Mouse (Mus musculus): Measurements from ENCODE around the gene Rxfp2.

Rxfp2 gene

GRCm38 (mm10) chr5:150064286-150064685 is 45.8 kb downstream of the Rxfp2 start:
- TF ChIP-seq GATA4 (IDR thresholded peaks at IDR 0.05; ENCODE audit: insufficient replicate concordance, low read length) = no peak

DNA sequence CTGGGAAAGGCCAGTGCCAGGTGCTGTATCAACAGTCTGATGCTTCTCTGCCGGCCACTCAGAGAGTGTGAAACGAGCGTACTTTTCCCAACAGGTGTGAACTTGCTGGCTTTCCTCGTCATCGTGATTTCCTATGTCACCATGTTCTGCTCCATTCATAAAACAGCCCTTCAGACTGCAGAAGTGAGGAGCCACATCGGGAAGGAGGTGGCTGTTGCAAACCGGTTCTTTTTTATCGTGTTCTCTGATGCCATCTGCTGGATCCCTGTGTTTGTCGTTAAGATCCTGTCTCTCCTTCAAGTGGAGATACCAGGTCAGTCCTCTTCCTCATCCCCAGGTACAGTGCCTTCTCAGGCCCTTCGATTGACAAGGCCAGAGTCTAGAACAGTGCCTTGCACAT is 51.6 kb downstream of the Rxfp2 start:
- TF ChIP-seq GATA4 (IDR thresholded peaks at IDR 0.05; ENCODE audit: insufficient replicate concordance, low read length) = no peak

DNA sequence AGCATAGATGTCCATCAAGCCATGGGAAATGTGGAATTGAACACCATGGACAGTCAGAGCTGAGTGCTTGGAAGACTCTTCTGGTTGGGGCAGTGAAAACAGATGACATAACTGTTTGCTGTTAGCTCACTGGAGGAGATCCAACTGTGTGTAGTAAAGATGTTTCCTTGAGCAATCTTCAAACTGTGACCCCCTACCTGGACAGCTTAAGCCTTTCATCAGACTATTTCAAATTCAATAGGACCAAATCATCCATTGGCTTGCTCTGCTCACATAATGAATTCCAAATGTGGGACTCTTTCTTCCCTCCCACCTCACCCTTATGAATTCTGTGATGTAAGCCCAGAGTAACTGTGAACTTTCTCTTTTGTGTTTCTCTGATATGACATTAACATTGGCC is 53.3 kb downstream of the Rxfp2 start:
- no peak for TF ChIP-seq GATA4 (IDR thresholded peaks at IDR 0.05; ENCODE audit: insufficient replicate concordance, low read length)

DNA sequence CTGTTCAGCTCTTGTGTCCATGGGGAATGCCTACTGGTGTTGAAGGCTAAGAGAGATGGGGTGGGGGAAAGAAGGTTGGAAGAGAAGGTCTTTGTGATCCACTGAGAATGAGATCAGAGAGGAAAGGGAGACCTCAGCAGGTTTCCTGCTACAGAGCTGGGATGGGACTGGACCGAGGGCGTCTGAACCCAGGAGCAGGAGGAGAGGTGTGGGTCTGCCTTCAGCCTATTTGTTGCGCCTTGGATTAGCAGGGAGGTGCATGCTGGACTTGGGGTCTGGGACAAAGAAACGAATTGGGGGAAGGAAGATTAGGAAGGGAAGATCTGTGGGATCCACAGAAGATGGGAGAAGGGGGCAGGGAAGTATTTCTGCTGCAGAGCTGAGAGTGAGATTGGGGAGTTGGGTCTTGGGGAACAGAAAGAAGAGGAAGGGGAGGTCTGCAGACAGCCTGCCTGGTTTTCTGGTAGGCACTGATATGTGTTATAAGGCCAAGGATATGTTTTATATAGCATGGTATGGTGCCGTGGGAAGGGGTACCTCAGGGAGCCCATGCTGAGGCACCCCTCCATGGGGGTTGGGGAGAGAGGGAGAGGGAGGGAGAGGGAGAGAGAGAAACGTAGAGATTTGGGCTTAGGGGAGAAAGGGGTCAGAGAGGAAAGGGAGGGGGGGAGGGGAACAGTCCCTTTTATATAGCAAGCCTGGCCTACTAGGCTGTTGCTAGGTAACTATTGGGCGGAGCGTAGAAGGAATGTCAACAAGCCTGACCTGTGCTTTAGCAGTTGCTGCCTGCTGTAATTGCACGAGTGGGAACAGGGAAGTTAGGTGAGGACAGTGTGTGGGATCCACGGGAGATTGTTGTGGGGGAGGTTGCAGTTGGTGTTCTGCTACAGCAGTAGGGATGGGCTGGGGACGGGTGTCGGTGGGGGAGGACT is 61.7 kb downstream of the Rxfp2 start:
- TF ChIP-seq GATA4 (IDR thresholded peaks at IDR 0.05; ENCODE audit: insufficient replicate concordance, low read length) = no peak

- TF ChIP-seq GATA4 (IDR thresholded peaks at IDR 0.05; ENCODE audit: insufficient replicate concordance, low read length) = no peak
Measured at GRCm38 (mm10) chr5:150082696-150083095, 64.2 kb downstream of the Rxfp2 start.

GRCm38 (mm10) chr5:150083190-150083589 is 64.7 kb downstream of the Rxfp2 start:
- no peak for TF ChIP-seq GATA4 (IDR thresholded peaks at IDR 0.05; ENCODE audit: insufficient replicate concordance, low read length)

DNA sequence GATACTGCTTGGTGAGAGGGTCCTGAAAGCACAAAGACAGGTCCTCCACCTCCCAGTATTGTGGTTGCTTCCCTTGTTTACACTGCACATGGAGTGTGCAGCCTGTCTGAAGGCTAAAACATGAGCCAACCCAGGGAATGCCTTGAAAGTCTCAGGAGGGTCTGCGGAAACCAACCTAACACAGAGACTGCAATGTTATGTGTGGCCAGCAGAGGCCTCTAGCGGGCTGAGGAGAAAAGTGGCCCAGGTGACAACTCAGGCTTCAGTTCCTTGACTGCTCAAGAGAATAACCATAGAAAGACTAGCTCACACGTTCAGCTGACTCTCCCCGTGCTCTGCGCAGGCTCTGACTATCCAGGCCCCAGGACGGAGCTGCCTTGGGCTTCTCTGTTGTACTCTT is 79.1 kb downstream of the Rxfp2 start:
- TF ChIP-seq GATA4 (IDR thresholded peaks at IDR 0.05; ENCODE audit: insufficient replicate concordance, low read length) = no peak

- no peak for TF ChIP-seq GATA4 (IDR thresholded peaks at IDR 0.05; ENCODE audit: insufficient replicate concordance, low read length)
Measured at GRCm38 (mm10) chr5:150098754-150099153, 80.3 kb downstream of the Rxfp2 start.

DNA sequence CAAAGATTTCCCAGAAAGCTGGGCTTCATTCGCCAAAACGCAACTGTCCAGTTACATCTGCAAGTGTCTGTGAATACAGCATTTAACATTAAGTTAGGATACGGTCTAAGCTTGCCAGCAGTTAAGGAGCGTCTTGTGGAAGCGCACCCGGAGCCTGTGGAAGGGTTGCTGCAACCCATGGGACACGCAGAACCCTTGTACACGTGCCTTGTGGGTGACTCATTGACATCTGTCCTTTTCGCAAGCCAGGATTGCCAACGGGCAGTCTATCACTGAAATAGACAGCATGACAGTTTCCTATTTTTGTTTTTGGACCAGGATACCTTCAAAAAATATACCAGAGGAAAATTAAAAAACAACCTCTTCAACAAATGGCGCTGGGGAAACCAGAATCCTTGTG is 83.3 kb downstream of the Rxfp2 start:
- TF ChIP-seq GATA4 (IDR thresholded peaks at IDR 0.05; ENCODE audit: insufficient replicate concordance, low read length) = no peak

DNA sequence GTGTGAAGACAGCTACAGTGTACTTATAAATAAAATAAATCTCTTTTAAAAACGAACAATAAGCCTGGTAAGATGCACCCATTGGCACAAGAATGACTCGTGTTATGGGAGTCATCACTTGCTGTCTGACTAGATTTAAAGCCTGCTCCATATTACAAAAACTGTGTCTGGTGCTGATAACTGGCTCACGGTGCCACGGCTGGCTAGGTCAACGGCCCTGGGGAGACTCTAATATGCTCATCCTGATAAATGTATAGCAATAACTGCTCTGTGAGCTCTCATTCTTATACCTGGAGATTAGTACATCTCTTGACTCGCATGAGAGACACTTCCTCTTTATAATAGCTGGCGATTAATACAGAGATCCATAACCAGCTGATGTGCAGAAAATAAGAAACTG is 87.9 kb downstream of the Rxfp2 start:
- TF ChIP-seq GATA4 (IDR thresholded peaks at IDR 0.05; ENCODE audit: insufficient replicate concordance, low read length) = no peak

GRCm38 (mm10) chr5:150111236-150111635 is 92.8 kb downstream of the Rxfp2 start:
- TF ChIP-seq GATA4 (IDR thresholded peaks at IDR 0.05; ENCODE audit: insufficient replicate concordance, low read length) = no peak

GRCm38 (mm10) chr5:150114007-150114406 is 95.5 kb downstream of the Rxfp2 start:
- TF ChIP-seq GATA4 (IDR thresholded peaks at IDR 0.05; ENCODE audit: insufficient replicate concordance, low read length) = no peak

DNA sequence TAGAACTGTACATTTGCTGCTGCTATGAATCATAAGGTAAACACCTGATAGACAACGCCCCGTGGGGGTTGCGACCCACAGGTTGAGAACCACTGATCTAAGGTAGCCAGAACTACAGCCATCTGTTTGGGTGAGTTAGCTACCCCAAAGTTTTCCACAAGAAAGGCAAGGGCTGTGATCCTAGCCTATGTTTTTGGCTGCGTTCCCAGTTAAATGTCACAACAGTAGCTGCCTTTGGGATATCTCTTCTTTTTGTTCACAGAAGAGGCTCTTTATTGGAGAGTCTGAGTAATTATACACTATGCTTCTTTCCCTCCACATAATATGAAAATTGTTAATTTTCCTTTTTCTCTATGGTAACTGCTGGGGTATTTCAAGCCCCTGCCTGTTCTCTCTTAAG is 96.3 kb downstream of the Rxfp2 start:
- TF ChIP-seq GATA4 (IDR thresholded peaks at IDR 0.05; ENCODE audit: insufficient replicate concordance, low read length) = no peak

DNA sequence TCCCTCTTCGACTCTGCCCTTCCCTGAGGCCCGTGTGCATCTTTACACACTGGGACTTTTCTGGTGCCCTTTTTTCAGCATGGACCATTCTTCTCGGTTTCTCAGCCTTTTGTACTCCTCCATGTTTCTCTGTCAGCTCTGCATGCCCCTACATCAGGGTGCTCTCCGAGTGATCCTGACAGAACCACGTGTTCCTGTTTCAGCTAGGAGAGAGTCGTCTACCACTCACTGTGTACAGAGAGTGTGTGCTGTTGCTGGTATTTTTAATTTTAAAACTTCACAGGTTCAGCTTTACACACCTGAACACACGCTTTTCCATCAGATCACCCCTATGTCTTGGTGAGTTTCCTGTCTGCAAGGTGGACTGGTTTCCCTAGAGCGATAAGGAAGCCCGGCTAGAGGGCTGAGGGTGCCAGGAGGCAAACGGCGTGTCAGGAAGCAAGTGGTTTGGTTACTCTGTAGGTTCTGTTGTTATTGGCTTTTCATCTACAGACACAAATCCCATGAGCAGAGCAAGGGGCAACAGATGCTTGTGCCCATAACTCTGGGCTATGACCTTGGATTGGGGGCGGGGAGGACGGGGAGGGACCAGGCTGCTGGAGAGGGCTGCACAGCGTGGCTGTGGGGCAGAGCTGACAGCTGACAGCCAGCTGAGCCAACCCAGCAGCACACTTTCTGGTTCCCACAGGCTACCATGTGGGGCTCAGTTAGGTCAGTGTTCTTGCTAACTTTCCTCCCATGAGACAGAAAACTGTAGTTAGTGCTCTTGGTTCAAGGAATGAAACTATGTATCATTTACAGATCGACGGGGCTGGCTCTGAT is 97.0 kb downstream of the Rxfp2 start:
- no peak for TF ChIP-seq GATA4 (IDR thresholded peaks at IDR 0.05; ENCODE audit: insufficient replicate concordance, low read length)

- TF ChIP-seq GATA4 (IDR thresholded peaks at IDR 0.05; ENCODE audit: insufficient replicate concordance, low read length) = no peak
Measured at GRCm38 (mm10) chr5:150116216-150116905, 97.9 kb downstream of the Rxfp2 start.

- TF ChIP-seq GATA4 (IDR thresholded peaks at IDR 0.05; ENCODE audit: insufficient replicate concordance, low read length) = no peak
Measured at GRCm38 (mm10) chr5:150116906-150117216, 98.4 kb downstream of the Rxfp2 start.
